Mouse (Mus musculus) bone marrow macrophage, adult 2 months (primary cell): ENCODE results near the gene Slc25a53. TPM values are rescaled to one million over a fixed set of nuclear protein-coding genes. Genes with fewer than 3 reads are reported as not detected.
A peak's percentile ranks its signal among the peaks of the same experiment; 100 is the strongest.

Experiments used
- H3K27ac ChIP-seq: 2 replicates; pipeline ENCODE4 v1.5.1; 2012; ENCODE audit warnings: low read depth, low read length; ENCODE audit not compliant: insufficient read depth
- H3K4me1 ChIP-seq: 2 replicates; pipeline ENCODE4 v1.6.1; 2012; ENCODE audit warnings: low read length; ENCODE audit not compliant: control insufficient read depth, insufficient read depth
- H3K4me3 ChIP-seq: 2 replicates; pipeline ENCODE4 v1.5.1; 2012; ENCODE audit warnings: mild to moderate bottlenecking, low read length, moderate library complexity; ENCODE audit not compliant: insufficient read depth
- CTCF ChIP-seq: IDR thresholded peaks from 2 replicates; pipeline ENCODE4 v1.5.1; 2012; ENCODE audit warnings: low read depth, mild to moderate bottlenecking, low read length, moderate library complexity
- POLR2A ChIP-seq: IDR thresholded peaks from 2 replicates; pipeline ENCODE4 v1.6.1; 2012; ENCODE audit warnings: mild to moderate bottlenecking, low read depth, low read length, borderline replicate concordance
- polyA plus RNA-seq: library from polyadenylated mRNA; stranded (reverse); fragments of >200 nt; gene quantifications from 2 replicates; pipeline ENCODE4 v1.2.4, GENCODE M21; 2012; ENCODE audit not compliant: missing spikeins, insufficient read depth, insufficient read length

The Slc25a53 gene
- 6.1 and 7.8 TPM in 2 replicates for polyA plus RNA-seq

- TF ChIP-seq CTCF (no peak), POLR2A (no peak)
- H3K27ac ChIP-seq: peak within 1 kb of the TSS; percentile 94
- H3K4me1 ChIP-seq: peaks cover 5% of the 10 kb centered on the region; the same call in 1 of the 2 replicates
- H3K4me3 ChIP-seq: peak within 1 kb of the TSS; percentile 81
Measured at GRCm38 (mm10) chrX:137038000-137038483, at the start of gene Slc25a53. Gene Slc25a53 (minus strand): TSS chrX:137038302.

- no peaks in the 10 kb centered on the region for H3K4me1 ChIP-seq
- no peak overlapping the region for H3K4me3 ChIP-seq
- H3K27ac ChIP-seq: no peak overlapping the region
- no peak for TF ChIP-seq CTCF
- no peak for TF ChIP-seq POLR2A
Measured at GRCm38 (mm10) chrX:137063202-137063601, 25.1 kb upstream of the Slc25a53 start.

- H3K4me3 ChIP-seq: peak within 1 kb of the TSS; percentile 87
- no peak within 1 kb of the TSS for H3K27ac ChIP-seq
- no peaks in the 10 kb centered on the region for H3K4me1 ChIP-seq
- TF ChIP-seq POLR2A: no peak
- TF ChIP-seq CTCF: no peak
Measured at GRCm38 (mm10) chrX:137049425-137050225, 11.5 kb upstream of the Slc25a53 start, which contains the start of gene Fam199x. Gene Fam199x (plus strand): TSS chrX:137049594.

GRCm38 (mm10) chrX:137049060-137049424 is 10.9 kb upstream of the Slc25a53 start:
- TF ChIP-seq CTCF: no peak
- no peak for TF ChIP-seq POLR2A
- no peak overlapping the region for H3K27ac ChIP-seq
- H3K4me1 ChIP-seq: no peaks in the 10 kb centered on the region
- H3K4me3 ChIP-seq: no peak overlapping the region

GRCm38 (mm10) chrX:137038502-137038901 is 400 bp upstream of the Slc25a53 start:
- TF ChIP-seq CTCF: no peak
- TF ChIP-seq POLR2A: no peak
- Histone ChIP-seq H3K4me3 (peak overlapping the region; percentile 81), H3K27ac (peak overlapping the region; percentile 94), H3K4me1 (peaks cover 5% of the 10 kb centered on the region; the same call in 1 of the 2 replicates)

GRCm38 (mm10) chrX:137037470-137037999 is 567 bp downstream of the Slc25a53 start:
- H3K4me1 ChIP-seq: peaks cover 5% of the 10 kb centered on the region; the same call in 1 of the 2 replicates
- H3K4me3 ChIP-seq: peak overlapping the region; percentile 81
- no peak for TF ChIP-seq CTCF
- TF ChIP-seq POLR2A: no peak
- H3K27ac ChIP-seq: no peak overlapping the region

- H3K4me1 ChIP-seq: peaks cover 5% of the 10 kb centered on the region; the same call in 1 of the 2 replicates
- TF ChIP-seq POLR2A (no peak), CTCF (no peak)
- no peak overlapping the region for H3K4me3 ChIP-seq
Measured at GRCm38 (mm10) chrX:137034322-137034721, 3.8 kb downstream of the Slc25a53 start.

GRCm38 (mm10) chrX:137031726-137032125 is 6.4 kb downstream of the Slc25a53 start:
- no peak overlapping the region for H3K4me3 ChIP-seq
- H3K27ac ChIP-seq: no peak overlapping the region
- TF ChIP-seq CTCF (no peak), POLR2A (no peak)
- peaks cover under 1% of the 10 kb centered on the region; the same call in 1 of the 2 replicates for H3K4me1 ChIP-seq

More at GRCm38 (mm10) chrX:137034322-137034721, 3.8 kb downstream of the Slc25a53 start:
- H3K27ac ChIP-seq: no peak overlapping the region

GRCm38 (mm10) chrX:137030916-137031315 is 7.2 kb downstream of the Slc25a53 start:
- H3K4me3 ChIP-seq: no peak overlapping the region
- H3K27ac ChIP-seq: no peak overlapping the region
- no peaks in the 10 kb centered on the region for H3K4me1 ChIP-seq
- TF ChIP-seq POLR2A (no peak), CTCF (no peak)

- Histone ChIP-seq H3K4me3 (no peak overlapping the region), H3K27ac (no peak overlapping the region), H3K4me1 (peaks cover 2% of the 10 kb centered on the region)
- TF ChIP-seq CTCF (no peak), POLR2A (no peak)
Measured at GRCm38 (mm10) chrX:137019310-137019709, 18.8 kb downstream of the Slc25a53 start.
